Mouse (Mus musculus) heart, postnatal 0 days (tissue): ENCODE results near the gene Eaf2. TPM values are rescaled to one million over a fixed set of nuclear protein-coding genes. Genes with fewer than 3 reads are reported as not detected.

ENCODE experiments used
- ATAC-seq: fragments of 200-750 bp; cut with Nextera tagmentation; 2 replicates; pipeline ENCODE4 v1.8.0; 2017; ENCODE audit warnings: low read depth, moderate number of reproducible peaks, moderate library complexity; ENCODE audit not compliant: insufficient read depth
- DNase-seq: peaks from one replicate; pipeline ENCODE4 v3.0.0-alpha.2; 2016; ENCODE audit warnings: low spot score
- H3K27ac ChIP-seq: fragments of 300-500 bp; sonication (generic); 2 replicates; pipeline ENCODE4 v1.5.1; 2014; ENCODE audit warnings: low read depth, mild to moderate bottlenecking
- H3K27me3 ChIP-seq: fragments of 300-500 bp; sonication (generic); 2 replicates; pipeline ENCODE4 v1.6.1; 2014; ENCODE audit warnings: low read length, mixed read lengths; ENCODE audit not compliant: control insufficient read depth, insufficient read depth
- H3K36me3 ChIP-seq: fragments of 300-500 bp; sonication (generic); replicated peaks from 2 replicates; pipeline ENCODE4 v1.6.1; 2014; ENCODE audit warnings: low read length, mixed read lengths; ENCODE audit not compliant: control insufficient read depth, insufficient read depth
- H3K4me1 ChIP-seq: fragments of 300-500 bp; sonication (generic); 2 replicates; pipeline ENCODE4 v1.6.1; 2014; ENCODE audit warnings: antibody characterized with exemption; ENCODE audit not compliant: control insufficient read depth, insufficient read depth
- H3K4me2 ChIP-seq: fragments of 300-500 bp; sonication (generic); 2 replicates; pipeline ENCODE4 v1.6.1; 2014; ENCODE audit warnings: low read depth, mild to moderate bottlenecking, low read length, moderate library complexity
- H3K4me3 ChIP-seq: fragments of 300-500 bp; sonication (generic); 2 replicates; pipeline ENCODE4 v1.5.1; 2014; ENCODE audit warnings: low read depth, low read length
- H3K9ac ChIP-seq: fragments of 300-500 bp; sonication (generic); replicated peaks from 2 replicates; pipeline ENCODE4 v1.6.1; 2014; ENCODE audit warnings: low read depth, low read length, mixed read lengths
- H3K9me3 ChIP-seq: fragments of 300-500 bp; sonication (generic); replicated peaks from 2 replicates; pipeline ENCODE4 v1.6.1; 2016; ENCODE audit warnings: low read length; ENCODE audit not compliant: control insufficient read depth
- CTCF ChIP-seq: IDR thresholded peaks from 2 replicates; pipeline ENCODE4 v1.5.1; 2016; ENCODE audit warnings: antibody characterized with exemption, control low read depth, low read depth
- EP300 ChIP-seq: IDR thresholded peaks from 2 replicates; pipeline ENCODE4 v1.6.1; 2016; ENCODE audit warnings: antibody characterized with exemption, low read depth
- WGBS: fragments of 180-500 bp; shearing (Covaris S2); extraction: QIAGEN DNeasy Blood & Tissue Kit; methylation state at CpG from one replicate; pipeline ENCODE4 v1.1.7; 2014; 5-methylcytosine and 5-hydroxymethylcytosine counted together
- polyA plus RNA-seq: library from polyadenylated mRNA; unstranded; fragments of >200 nt; fragmentation: Nextera tagmentation; extraction: Ambion mirVana; gene quantifications from 2 replicates; pipeline ENCODE4 v1.2.1, GENCODE M21; 2015
- total RNA-seq: library from RNA; depleted of rRNA; stranded (reverse); fragments of >200 nt; gene quantifications from 2 replicates; pipeline ENCODE4 v1.2.3, GENCODE M21; 2014; ENCODE audit warnings: low replicate concordance

Gene Eaf2
- total and polyA plus RNA-seq, 2 experiments from 2014 or later = 0.40 TPM; not detected in 1

DNA sequence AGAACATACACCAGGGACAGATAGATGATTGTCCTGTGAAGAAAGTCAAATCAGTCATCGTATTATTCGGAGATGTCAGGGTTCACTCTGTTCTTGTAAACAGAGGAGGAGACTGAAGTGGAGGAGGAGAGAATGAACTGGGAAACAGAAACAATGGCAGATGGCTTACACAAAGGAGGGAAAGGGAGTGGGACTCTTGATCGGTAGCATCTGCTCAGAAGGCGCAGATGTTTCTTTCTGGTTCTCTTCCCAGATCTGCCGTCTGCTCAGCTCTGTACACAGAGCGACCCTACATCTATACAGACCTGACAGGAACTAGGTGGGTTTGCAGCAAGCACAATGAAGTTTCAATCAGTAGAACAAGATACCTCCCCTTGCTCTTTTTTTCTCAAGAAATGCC, 99.1 kb downstream of the Eaf2 start:
- H3K4me2 ChIP-seq = no peak overlapping the region
- H3K27me3 ChIP-seq = no peaks in the 10 kb centered on the region
- H3K9ac ChIP-seq = no peak overlapping the region
- ATAC-seq (no peak), DNase-seq (no peak)
- no peak overlapping the region for H3K4me3 ChIP-seq
- H3K27ac ChIP-seq = no peak overlapping the region
- H3K9me3 ChIP-seq = no peaks in the 10 kb centered on the region
- TF ChIP-seq CTCF = no peak
- no peak for TF ChIP-seq EP300
- no peaks in the 10 kb centered on the region for H3K36me3 ChIP-seq
- H3K4me1 ChIP-seq = no peaks in the 10 kb centered on the region
- 73% methylated on average over 6 of the region's 6 CpGs for WGBS

DNA sequence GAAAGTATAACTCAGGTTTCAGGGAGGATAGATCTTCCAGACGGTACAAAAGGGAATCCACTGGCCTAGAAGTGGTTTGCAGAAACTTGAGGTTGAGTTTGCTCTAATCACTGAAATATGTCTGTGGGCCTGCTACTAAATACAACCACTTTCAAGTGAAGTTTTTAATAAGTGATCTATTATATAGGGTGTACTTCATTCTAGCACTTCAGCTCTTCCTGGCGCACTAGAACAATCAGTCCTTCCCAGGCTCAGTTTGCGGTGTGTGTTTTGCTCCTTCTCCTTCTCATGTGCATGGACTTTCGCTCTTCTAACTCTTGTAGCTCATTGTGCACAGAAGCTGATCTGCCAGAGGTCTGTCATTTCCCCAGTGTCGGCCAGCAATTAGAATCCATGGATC, 101.8 kb downstream of the Eaf2 start:
- Histone ChIP-seq H3K9me3 (no peaks in the 10 kb centered on the region), H3K4me3 (no peak overlapping the region), H3K9ac (no peak overlapping the region), H3K4me1 (no peaks in the 10 kb centered on the region), H3K4me2 (no peak overlapping the region), H3K27me3 (no peaks in the 10 kb centered on the region), H3K36me3 (no peaks in the 10 kb centered on the region), H3K27ac (no peak overlapping the region)
- DNase-seq (no peak), ATAC-seq (no peak)
- TF ChIP-seq EP300 = no peak
- TF ChIP-seq CTCF = no peak
- WGBS = 82% methylated on average over 5 of the region's 5 CpGs

DNA sequence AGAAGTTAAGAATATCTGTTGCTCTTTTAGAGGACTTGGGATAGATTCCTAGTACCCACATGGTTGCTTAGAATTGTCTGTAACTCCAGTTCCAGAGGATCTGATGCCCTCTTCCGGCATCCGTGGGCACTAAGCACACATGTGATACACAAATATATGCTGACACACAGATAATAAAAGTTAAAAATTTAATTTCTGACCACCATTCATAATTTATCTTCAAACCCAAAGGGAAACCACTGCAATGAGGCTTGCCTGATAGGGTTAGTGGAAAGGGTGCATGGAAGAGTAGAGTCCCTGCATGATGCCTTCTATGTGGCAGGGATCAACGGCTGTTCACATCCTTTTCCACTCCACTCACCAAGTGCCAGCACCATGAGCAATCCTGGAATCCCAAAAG, 103.1 kb downstream of the Eaf2 start:
- H3K9me3 ChIP-seq = no peaks in the 10 kb centered on the region
- H3K27ac ChIP-seq = no peak overlapping the region
- H3K9ac ChIP-seq = no peak overlapping the region
- DNase-seq = no peak
- no peak overlapping the region for H3K4me3 ChIP-seq
- H3K27me3 ChIP-seq = no peaks in the 10 kb centered on the region
- WGBS = 84% methylated on average over 3 of the region's 3 CpGs
- no peak for ATAC-seq
- no peak for TF ChIP-seq EP300
- no peak for TF ChIP-seq CTCF
- no peaks in the 10 kb centered on the region for H3K36me3 ChIP-seq
- H3K4me2 ChIP-seq = no peak overlapping the region
- H3K4me1 ChIP-seq = no peaks in the 10 kb centered on the region

DNA sequence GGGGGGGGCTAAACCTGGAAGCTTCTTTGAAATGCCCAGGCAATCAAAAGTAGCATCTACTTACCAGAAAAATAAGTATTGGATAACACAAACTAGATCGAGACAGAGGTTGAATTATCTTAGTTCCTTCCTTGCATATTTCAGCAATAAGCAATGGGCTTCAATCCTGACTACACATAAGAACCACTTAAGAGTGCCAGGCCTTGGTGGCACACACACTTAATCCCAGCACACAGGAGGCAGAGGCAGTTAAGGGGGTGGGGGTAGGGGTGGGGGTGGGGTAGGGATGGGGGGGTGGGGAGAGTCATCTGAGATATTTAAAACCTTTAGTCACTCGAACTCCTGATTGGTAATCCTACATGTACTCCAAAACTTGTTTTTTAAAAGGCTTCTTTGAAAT, 103.6 kb downstream of the Eaf2 start:
- Histone ChIP-seq H3K4me2 (no peak overlapping the region), H3K9me3 (no peaks in the 10 kb centered on the region), H3K4me3 (no peak overlapping the region), H3K27me3 (no peaks in the 10 kb centered on the region), H3K4me1 (no peaks in the 10 kb centered on the region), H3K9ac (no peak overlapping the region), H3K36me3 (no peaks in the 10 kb centered on the region), H3K27ac (no peak overlapping the region)
- TF ChIP-seq CTCF = no peak
- TF ChIP-seq EP300 = no peak
- DNase-seq = no peak
- 63% methylated on average over 2 of the region's 2 CpGs for WGBS
- ATAC-seq = no peak

DNA sequence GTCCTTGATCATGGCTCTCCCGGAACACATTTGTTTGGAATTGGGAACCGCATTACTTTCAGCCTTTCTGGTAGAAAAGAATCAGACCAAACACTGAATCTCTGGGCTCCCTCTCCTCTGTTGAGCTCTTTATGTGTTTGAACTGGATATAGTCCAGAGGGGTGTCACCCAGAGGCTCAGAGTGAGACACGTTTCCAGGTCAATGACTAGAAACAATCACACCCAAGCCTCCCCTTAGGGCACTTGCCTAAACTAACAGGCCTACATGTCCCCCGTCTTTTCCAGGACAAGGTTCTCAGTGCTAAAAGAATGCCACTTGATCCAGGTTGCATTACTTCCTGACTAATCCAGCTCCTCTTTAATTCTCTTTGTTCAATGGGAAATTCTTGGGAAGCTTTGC, 104.0 kb downstream of the Eaf2 start:
- DNase-seq = no peak
- 71% methylated on average over 4 of the region's 4 CpGs for WGBS
- Histone ChIP-seq H3K4me2 (no peak overlapping the region), H3K9me3 (no peaks in the 10 kb centered on the region), H3K9ac (no peak overlapping the region), H3K36me3 (no peaks in the 10 kb centered on the region), H3K27me3 (no peaks in the 10 kb centered on the region), H3K4me1 (no peaks in the 10 kb centered on the region), H3K4me3 (no peak overlapping the region), H3K27ac (no peak overlapping the region)
- TF ChIP-seq CTCF (no peak), EP300 (no peak)
- no peak for ATAC-seq

DNA sequence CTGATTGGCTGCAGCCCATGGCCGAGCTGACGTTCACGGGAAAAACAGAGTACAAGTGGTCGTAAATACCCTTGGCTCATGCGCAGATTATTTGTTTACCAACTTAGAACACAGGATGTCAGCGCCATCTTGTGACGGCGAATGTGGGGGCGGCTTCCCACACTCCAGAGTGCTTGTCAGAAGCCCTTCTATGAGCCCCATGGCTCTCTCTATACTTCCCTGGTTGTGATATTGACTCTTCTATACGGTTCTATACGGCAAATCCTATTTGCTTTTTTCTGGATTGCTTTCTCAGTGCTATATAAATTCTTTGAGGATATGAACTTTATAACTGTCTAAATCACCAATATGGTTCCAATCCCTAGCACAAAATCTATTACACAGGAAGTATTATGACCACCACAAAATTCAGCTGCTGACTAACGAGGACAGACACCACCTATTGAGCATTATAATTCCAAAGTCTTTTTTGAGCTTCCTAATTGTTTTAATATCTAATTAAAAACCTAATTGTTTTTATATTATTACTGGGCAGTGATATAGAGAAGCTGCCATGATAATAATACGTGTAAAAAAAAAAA, 104.5 kb downstream of the Eaf2 start:
- H3K9me3 ChIP-seq = no peaks in the 10 kb centered on the region
- 71% methylated on average over 8 of the region's 13 CpGs for WGBS
- DNase-seq (no peak), ATAC-seq (no peak)
- no peak overlapping the region for H3K4me2 ChIP-seq
- no peak overlapping the region for H3K4me3 ChIP-seq
- H3K9ac ChIP-seq = no peak overlapping the region
- no peaks in the 10 kb centered on the region for H3K36me3 ChIP-seq
- no peaks in the 10 kb centered on the region for H3K4me1 ChIP-seq
- no peaks in the 10 kb centered on the region for H3K27me3 ChIP-seq
- no peak overlapping the region for H3K27ac ChIP-seq
- TF ChIP-seq EP300 = no peak
- TF ChIP-seq CTCF = no peak
